16 mouse cellular contexts compared by ENCODE assay signal in the genomic region with DNA sequence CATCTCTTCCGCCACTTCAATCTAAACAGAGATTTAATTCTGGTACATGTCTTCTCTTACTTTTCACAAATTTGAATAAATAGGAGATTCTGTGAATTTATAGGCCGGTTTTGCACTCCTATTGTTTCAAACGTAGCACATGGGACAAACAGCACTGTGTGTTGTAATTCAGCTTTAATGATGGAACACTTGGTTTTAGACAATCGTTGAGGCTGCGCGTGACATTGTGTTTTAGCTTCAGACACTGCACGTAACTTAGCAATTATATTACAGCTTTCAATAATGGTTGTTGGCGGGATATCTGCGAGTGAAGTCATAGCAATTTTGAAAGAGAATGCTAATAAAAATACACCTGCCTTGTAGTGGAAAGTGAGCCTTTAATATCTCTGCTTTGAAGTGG.
"Had no signal": no experiment of that assay in that cellular context is flagged by ENCODE, and none has a peak within 500 bp of the region (broad histone marks: within the 10 kb centered on the region; RNA-seq: fewer than 3 reads in every experiment).

No protein-coding gene starts in this region.

- ATAC-seq: liver, postnatal 0 days had no signal

- H3K27me3 ChIP-seq: limb, embryonic 12.5 days; liver, embryonic 13.5 days; lung, embryonic 15.5 days; megakaryocyte, embryonic 14.5 days; neural tube, embryonic 12.5 days had no signal

- H3K27ac ChIP-seq: kidney, postnatal 0 days; limb, embryonic 12.5 days; liver, embryonic 13.5 days; lung, embryonic 15.5 days; macrophage; neural tube, embryonic 12.5 days had no signal

- H3K9me3 ChIP-seq: limb, embryonic 12.5 days; liver, embryonic 13.5 days; lung, embryonic 15.5 days; megakaryocyte, embryonic 14.5 days; neural tube, embryonic 12.5 days had no signal

- H3K4me1 ChIP-seq: liver, embryonic 13.5 days; lung, embryonic 15.5 days; megakaryocyte, embryonic 14.5 days; neural tube, embryonic 12.5 days had no signal

- DNase-seq: kidney, adult 9 months; kidney, postnatal 36 days; layer of hippocampus, adult 9-11 months; layer of hippocampus, postnatal 36 days; liver; liver, embryonic 13.5 days; liver, postnatal 0 days; lung, postnatal 14 days; thymus, adult 18-20 months; thymus, postnatal 14 days had no signal

- H3K4me3 ChIP-seq: limb, embryonic 12.5 days; liver, embryonic 13.5 days; lung, embryonic 15.5 days; megakaryocyte, embryonic 14.5 days; neural tube, embryonic 12.5 days had no signal

- H3K4me2 ChIP-seq: limb, embryonic 12.5 days; liver, embryonic 13.5 days; lung, embryonic 15.5 days; neural tube, embryonic 12.5 days had no signal

- H3K9ac ChIP-seq: limb, embryonic 12.5 days; liver, embryonic 13.5 days; liver, postnatal 0 days; lung, embryonic 15.5 days; neural tube, embryonic 12.5 days had no signal

- H3K36me3 ChIP-seq: limb, embryonic 12.5 days; liver, embryonic 13.5 days; lung, embryonic 15.5 days; neural tube, embryonic 12.5 days had no signal
